Mouse (Mus musculus) G1E (cell line): Measurements from ENCODE around the gene Fggy.

Source experiments
- CTCF ChIP-seq: IDR thresholded peaks from 2 replicates; pipeline ENCODE4 v1.5.1; 2012; ENCODE audit warnings: low read depth, low read length, inconsistent platforms, mixed read lengths
- GATA1 ChIP-seq: IDR thresholded peaks from 2 replicates; pipeline ENCODE4 v1.6.1; 2012; ENCODE audit warnings: borderline replicate concordance, low read length, inconsistent platforms, mixed read lengths
- GATA2 ChIP-seq: IDR thresholded peaks from 2 replicates; pipeline ENCODE4 v1.6.1; 2012; ENCODE audit warnings: low read depth, low read length, inconsistent platforms, borderline replicate concordance
- TAL1 ChIP-seq: conservative IDR thresholded peaks from 2 replicates; pipeline ENCODE4 v1.6.1; 2012; ENCODE audit warnings: low read depth, low read length, inconsistent platforms, mixed read lengths

DNA sequence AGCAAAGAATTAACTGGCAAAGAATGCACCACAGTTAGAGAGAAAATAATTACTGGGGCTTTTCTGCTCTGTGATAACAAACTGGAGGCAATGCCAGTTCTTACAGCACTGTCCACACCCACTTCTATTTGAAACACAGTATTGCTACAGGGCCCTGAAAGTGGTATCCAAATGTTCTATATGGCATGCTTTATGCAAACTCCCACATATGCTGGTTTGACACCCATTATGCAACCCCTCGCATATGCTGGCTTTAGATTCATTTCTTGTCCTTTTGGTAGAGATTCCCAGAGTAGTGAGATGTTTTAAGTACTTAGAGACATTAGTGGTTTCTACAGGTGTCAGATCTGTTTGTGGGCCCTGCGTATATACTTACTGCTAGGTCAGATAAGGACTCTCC lies 109.6 kb downstream of the Fggy start:
- TF ChIP-seq CTCF, result no peak
- TF ChIP-seq TAL1, result no peak
- TF ChIP-seq GATA1, result no peak
- TF ChIP-seq GATA2, result no peak
